Mouse (Mus musculus): Measurements from ENCODE around the gene Ginm1. TPM values are rescaled to one million over a fixed set of nuclear protein-coding genes. Genes with fewer than 3 reads are reported as not detected.

Ginm1 gene
- total RNA-seq, 2 experiments from 2014 or later: 76.1 to 83.5 TPM

DNA sequence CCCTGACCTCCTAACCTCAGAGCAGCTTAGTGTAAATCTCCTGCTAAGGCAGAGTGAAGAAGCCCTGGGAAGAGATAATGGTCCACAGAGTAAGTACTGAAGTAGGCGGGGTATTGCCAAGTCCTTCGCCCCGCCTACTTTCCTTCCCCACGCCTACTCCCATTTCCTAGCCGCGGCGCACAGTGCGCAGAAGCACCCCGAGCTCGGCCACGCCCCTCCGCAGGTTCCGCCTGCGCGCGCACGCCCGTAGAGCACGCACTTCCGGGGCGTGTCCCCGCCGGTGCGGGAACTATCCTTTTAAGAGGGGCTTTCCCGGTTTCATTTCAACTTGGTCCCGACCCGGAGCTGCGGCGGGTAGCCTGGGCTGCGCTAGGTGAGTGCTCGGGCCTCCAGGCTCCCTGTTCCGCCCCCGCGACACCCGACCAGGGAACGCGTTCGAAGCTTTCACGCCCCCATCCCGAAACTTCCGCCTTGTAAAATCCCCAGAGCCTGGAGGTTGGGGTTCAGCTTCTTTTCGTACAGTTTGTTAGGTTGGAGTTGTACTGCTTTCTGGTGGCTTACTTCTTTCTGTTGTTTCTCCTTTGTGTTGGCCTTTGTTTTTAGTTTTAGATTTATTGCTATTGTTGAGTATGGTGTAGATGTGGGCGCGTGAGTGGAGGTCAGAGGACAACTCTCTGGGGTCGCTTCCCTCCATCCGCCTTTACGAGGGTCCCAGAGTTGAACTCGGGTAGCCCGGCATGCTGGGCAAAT, 66.7 kb downstream of the Ginm1 start, which contains the start of gene Katna1:
Katna1 (plus strand) TSS at position 250 of the 750 bp plus-strand sequence.
- DNase-seq: peak; percentile 94 to 95
- intact Hi-C loops (cut with DNase I): no loop called here

Small RNAs within 50 kb of the gene (microRNA-seq; reads per million reads assigned to microRNA genes)
- gene Mir5104: 0.47 to 0.70 reads per million in 2 experiments

Other genes starting within 250 kb of the Ginm1 start
- 1 to 10 TPM; 2.2 to 2.4 TPM for gene Lrp11, start 203.0 kb downstream of the Ginm1 start, total RNA-seq (2021)
- 10 to 100 TPM in 1 of 2 experiments, 1 to 10 TPM in 1; 5.9 to 10.7 TPM for gene Nup43, start 125.3 kb downstream of the Ginm1 start, total RNA-seq (2021)
- 100 to 1,000 TPM; 105 to 107 TPM for gene Pcmt1, start 111.7 kb downstream of the Ginm1 start, total RNA-seq (2021)
- 10 to 100 TPM; 20.2 to 22.3 TPM for gene Lats1, start 111.6 kb downstream of the Ginm1 start, total RNA-seq (2021)
- gene Katna1, start 66.8 kb downstream of the Ginm1 start, total RNA-seq (2021): 10 to 100 TPM; 11.9 to 16.9 TPM
- gene Ppil4, start 67 bp upstream of the Ginm1 start, total RNA-seq (2021): 10 to 100 TPM; 19.4 to 21.2 TPM
- gene Zc3h12d, start 39.6 kb upstream of the Ginm1 start, total RNA-seq (2021): under 1 TPM; 0.17 to 0.25 TPM
- 10 to 100 TPM; 54.9 to 55.7 TPM for gene Tab2, start 163.4 kb upstream of the Ginm1 start, total RNA-seq (2021)